Mouse (Mus musculus): ENCODE results near the gene Gabrg2. TPM values are rescaled to one million over a fixed set of nuclear protein-coding genes. Genes with fewer than 3 reads are reported as not detected.

Gabrg2 gene
- polyA plus RNA-seq, 1 experiment from 2014 or later = not detected

DNA sequence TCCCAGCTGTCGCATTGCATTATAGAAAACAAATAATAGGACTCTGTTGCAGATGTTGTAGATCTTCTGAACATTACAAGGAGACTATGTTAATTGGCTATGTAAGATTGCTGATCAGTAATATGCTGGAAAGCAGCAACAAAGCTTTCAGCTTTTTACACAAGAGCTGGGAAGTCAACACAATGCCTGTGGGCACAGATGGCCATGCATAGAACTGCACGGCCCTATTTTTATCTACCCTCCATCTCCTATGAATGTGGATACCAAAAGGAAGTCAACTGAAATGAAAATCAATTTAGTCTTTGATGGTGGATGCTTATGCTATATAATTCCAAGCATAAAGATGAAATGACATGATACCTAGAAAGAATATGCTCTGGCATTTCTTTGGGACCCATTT lies 47.1 kb downstream of the Gabrg2 start:
- Histone ChIP-seq H3K27me3 (ENCODE audit: insufficient read depth, low read length) (no peaks in the 10 kb centered on the region), H3K27ac (ENCODE audit: low read depth) (no peak overlapping the region), H3K36me3 (replicated peaks; ENCODE audit: insufficient read depth, low read length) (no peaks in the 10 kb centered on the region), H3K4me2 (ENCODE audit: low read depth, low read length) (no peak overlapping the region), H3K9me3 (ENCODE audit: low read length) (no peaks in the 10 kb centered on the region), H3K4me3 (ENCODE audit: low read depth, low read length) (no peak overlapping the region), H3K4me1 (ENCODE audit: insufficient read depth) (no peaks in the 10 kb centered on the region), H3K9ac (replicated peaks) (no peak overlapping the region)
- TF ChIP-seq CTCF (IDR thresholded peaks at IDR 0.05; ENCODE audit: low read depth) = no peak
- TF ChIP-seq EP300 (IDR thresholded peaks at IDR 0.05; ENCODE audit: low read depth) = no peak
- 72% methylated on average over 2 of the region's 2 CpGs for WGBS (ENCODE audit: insufficient replicate concordance)
- ATAC-seq (no peak), DNase-seq (no peak)

DNA sequence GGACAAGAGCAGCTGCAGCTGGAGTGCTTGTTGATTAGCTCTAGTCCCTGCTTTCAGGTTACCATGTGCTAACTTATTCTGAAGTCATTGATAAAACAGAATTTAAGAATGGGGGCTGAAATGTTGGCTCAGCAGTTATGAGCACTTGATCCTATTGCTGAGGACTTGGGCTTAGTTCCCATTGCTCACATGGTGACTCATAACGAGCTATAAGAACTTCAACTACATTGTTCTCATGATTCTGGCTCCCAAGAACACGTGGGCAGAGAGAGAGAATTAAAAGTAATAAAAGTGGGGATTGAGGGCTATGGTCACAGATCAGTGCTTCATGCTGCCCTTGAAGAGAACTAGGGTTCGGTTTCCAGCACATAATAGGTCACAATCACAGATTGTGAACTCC lies 48.8 kb downstream of the Gabrg2 start:
- Histone ChIP-seq H3K4me3 (ENCODE audit: low read depth, low read length) (no peak overlapping the region), H3K9me3 (ENCODE audit: low read length) (no peaks in the 10 kb centered on the region), H3K27me3 (ENCODE audit: insufficient read depth, low read length) (no peaks in the 10 kb centered on the region), H3K4me2 (ENCODE audit: low read depth, low read length) (no peak overlapping the region), H3K36me3 (replicated peaks; ENCODE audit: insufficient read depth, low read length) (no peaks in the 10 kb centered on the region), H3K4me1 (ENCODE audit: insufficient read depth) (no peaks in the 10 kb centered on the region), H3K9ac (replicated peaks) (no peak overlapping the region), H3K27ac (ENCODE audit: low read depth) (no peak overlapping the region)
- no peak for ATAC-seq
- 57% methylated on average over 3 of the region's 3 CpGs for WGBS (ENCODE audit: insufficient replicate concordance)
- no peak for TF ChIP-seq CTCF (IDR thresholded peaks at IDR 0.05; ENCODE audit: low read depth)
- TF ChIP-seq EP300 (IDR thresholded peaks at IDR 0.05; ENCODE audit: low read depth) = no peak
- DNase-seq = no peak

DNA sequence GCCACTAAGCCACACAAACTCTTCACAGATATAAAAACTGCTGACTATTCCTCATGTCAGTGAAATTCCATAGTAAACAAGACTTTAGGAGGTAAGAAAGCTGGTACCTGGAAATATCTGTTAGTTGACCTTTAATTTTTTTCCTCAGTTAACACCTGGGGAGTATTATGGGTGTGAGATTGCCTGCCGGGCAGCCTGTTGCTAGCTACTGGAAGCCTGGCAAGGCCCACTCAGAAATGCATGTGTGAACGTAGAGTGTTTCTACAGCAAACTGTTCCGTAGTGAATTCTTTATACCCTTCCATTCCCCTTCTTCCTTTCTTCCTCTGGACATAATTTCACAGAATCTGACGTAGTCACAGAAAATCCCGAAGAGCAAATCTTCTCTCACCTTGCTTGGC lies 55.2 kb downstream of the Gabrg2 start:
- H3K27ac ChIP-seq (ENCODE audit: low read depth) = no peak overlapping the region
- ATAC-seq (no peak), DNase-seq (no peak)
- no peak overlapping the region for H3K4me2 ChIP-seq (ENCODE audit: low read depth, low read length)
- WGBS (ENCODE audit: insufficient replicate concordance) = 79% methylated on average over 5 of the region's 5 CpGs
- no peaks in the 10 kb centered on the region for H3K27me3 ChIP-seq (ENCODE audit: insufficient read depth, low read length)
- H3K36me3 ChIP-seq (replicated peaks; ENCODE audit: insufficient read depth, low read length) = no peaks in the 10 kb centered on the region
- no peaks in the 10 kb centered on the region for H3K4me1 ChIP-seq (ENCODE audit: insufficient read depth)
- no peaks in the 10 kb centered on the region for H3K9me3 ChIP-seq (ENCODE audit: low read length)
- no peak overlapping the region for H3K9ac ChIP-seq (replicated peaks)
- no peak overlapping the region for H3K4me3 ChIP-seq (ENCODE audit: low read depth, low read length)
- TF ChIP-seq CTCF (IDR thresholded peaks at IDR 0.05; ENCODE audit: low read depth) = no peak
- TF ChIP-seq EP300 (IDR thresholded peaks at IDR 0.05; ENCODE audit: low read depth) = no peak

DNA sequence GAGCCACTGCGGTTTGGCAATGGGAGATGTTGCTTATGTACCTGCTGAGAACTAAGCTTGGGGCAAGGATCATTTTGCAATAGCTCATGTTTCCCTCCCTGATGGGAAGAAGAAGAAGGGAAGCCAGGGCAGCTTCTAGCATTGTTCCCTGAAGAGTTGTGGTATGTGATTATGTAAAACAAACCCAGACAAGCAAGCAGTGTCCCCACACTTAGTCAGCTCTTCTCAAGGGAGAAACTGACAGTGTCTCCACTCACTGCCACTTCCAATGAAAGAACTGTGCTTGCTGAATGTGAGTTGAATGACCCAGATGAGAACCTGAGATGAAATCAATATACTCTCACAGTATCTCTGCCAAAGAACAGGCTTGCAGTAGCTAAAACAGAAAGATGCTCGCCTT lies 62.7 kb downstream of the Gabrg2 start:
- H3K27ac ChIP-seq (ENCODE audit: low read depth) = no peak overlapping the region
- no peaks in the 10 kb centered on the region for H3K4me1 ChIP-seq (ENCODE audit: insufficient read depth)
- no peak overlapping the region for H3K4me3 ChIP-seq (ENCODE audit: low read depth, low read length)
- H3K27me3 ChIP-seq (ENCODE audit: insufficient read depth, low read length) = no peaks in the 10 kb centered on the region
- ATAC-seq = no peak
- H3K9ac ChIP-seq (replicated peaks) = no peak overlapping the region
- H3K36me3 ChIP-seq (replicated peaks; ENCODE audit: insufficient read depth, low read length) = no peaks in the 10 kb centered on the region
- DNase-seq = no peak
- WGBS (ENCODE audit: insufficient replicate concordance) = 51% methylated on average over 2 of the region's 2 CpGs
- TF ChIP-seq EP300 (IDR thresholded peaks at IDR 0.05; ENCODE audit: low read depth) (no peak), CTCF (IDR thresholded peaks at IDR 0.05; ENCODE audit: low read depth) (no peak)
- H3K4me2 ChIP-seq (ENCODE audit: low read depth, low read length) = no peak overlapping the region
- H3K9me3 ChIP-seq (ENCODE audit: low read length) = no peaks in the 10 kb centered on the region

DNA sequence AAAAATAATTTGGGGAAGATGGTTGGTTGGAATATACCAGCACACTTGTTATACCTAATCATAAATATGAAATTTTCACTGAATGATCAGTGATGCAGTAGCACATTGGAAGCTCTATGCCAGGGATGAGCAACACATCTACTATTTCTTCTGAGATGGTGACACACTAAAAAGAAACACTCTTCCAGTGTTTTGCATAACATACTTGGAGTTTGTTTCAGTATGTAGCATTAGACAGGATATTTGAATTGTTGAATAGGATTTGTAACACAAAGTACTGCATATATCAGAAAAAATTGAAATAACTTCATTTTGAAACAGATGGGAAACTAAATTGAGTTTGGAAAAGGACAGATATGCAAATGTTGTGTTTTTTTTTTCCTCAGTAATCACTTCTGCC lies 81.8 kb downstream of the Gabrg2 start:
- H3K4me1 ChIP-seq (ENCODE audit: insufficient read depth) = no peaks in the 10 kb centered on the region
- no peaks in the 10 kb centered on the region for H3K9me3 ChIP-seq (ENCODE audit: low read length)
- H3K27ac ChIP-seq (ENCODE audit: low read depth) = no peak overlapping the region
- no peak overlapping the region for H3K4me2 ChIP-seq (ENCODE audit: low read depth, low read length)
- no peaks in the 10 kb centered on the region for H3K27me3 ChIP-seq (ENCODE audit: insufficient read depth, low read length)
- ATAC-seq = no peak
- H3K9ac ChIP-seq (replicated peaks) = no peak overlapping the region
- H3K4me3 ChIP-seq (ENCODE audit: low read depth, low read length) = no peak overlapping the region
- no peak for DNase-seq
- no peaks in the 10 kb centered on the region for H3K36me3 ChIP-seq (replicated peaks; ENCODE audit: insufficient read depth, low read length)
- TF ChIP-seq EP300 (IDR thresholded peaks at IDR 0.05; ENCODE audit: low read depth) (no peak), CTCF (IDR thresholded peaks at IDR 0.05; ENCODE audit: low read depth) (no peak)

DNA sequence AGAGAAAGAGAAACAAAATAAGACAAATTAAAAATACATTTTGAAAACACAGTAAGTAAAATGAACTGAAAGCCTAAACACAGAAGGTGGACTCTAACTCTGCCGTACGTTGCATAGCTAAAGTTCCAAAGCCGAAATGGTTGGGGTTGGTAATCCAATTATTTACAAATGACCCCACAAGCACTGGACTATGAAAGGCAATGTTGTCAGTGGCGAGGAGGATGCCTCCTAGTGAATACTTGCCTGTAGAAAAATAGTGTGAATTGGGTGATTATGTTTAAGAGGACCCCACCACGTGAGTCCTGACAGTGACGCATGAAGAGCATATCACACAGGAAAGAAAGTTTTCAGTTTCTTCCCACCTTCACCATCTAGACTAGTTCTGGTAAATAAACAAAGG lies 86.6 kb downstream of the Gabrg2 start:
- Histone ChIP-seq H3K4me1 (ENCODE audit: insufficient read depth) (no peaks in the 10 kb centered on the region), H3K36me3 (replicated peaks; ENCODE audit: insufficient read depth, low read length) (no peaks in the 10 kb centered on the region), H3K4me3 (ENCODE audit: low read depth, low read length) (no peak overlapping the region), H3K4me2 (ENCODE audit: low read depth, low read length) (no peak overlapping the region), H3K9me3 (ENCODE audit: low read length) (no peaks in the 10 kb centered on the region), H3K9ac (replicated peaks) (no peak overlapping the region), H3K27me3 (ENCODE audit: insufficient read depth, low read length) (no peaks in the 10 kb centered on the region), H3K27ac (ENCODE audit: low read depth) (no peak overlapping the region)
- ATAC-seq = no peak
- 65% methylated on average over 6 of the region's 6 CpGs for WGBS (ENCODE audit: insufficient replicate concordance)
- no peak for TF ChIP-seq EP300 (IDR thresholded peaks at IDR 0.05; ENCODE audit: low read depth)
- no peak for TF ChIP-seq CTCF (IDR thresholded peaks at IDR 0.05; ENCODE audit: low read depth)
- DNase-seq = no peak

DNA sequence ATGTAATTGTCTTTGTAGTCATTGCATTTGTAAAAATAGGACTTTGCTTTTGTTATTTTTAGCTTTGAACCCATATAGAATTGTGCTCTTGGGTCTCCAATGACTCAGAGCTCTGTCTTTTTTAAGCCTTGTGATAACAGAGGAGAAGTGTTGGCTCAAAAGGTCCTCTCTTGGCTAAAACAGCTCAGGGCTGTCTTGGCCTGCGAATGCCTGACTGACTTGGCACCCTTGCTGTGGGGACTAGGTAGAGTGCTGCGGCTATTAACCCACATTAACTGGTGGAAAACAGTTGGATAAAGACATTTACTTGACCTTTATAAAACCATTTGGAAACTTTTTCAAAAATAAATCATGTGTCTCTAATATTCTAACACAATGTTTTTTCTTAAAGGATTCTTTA lies 97.0 kb downstream of the Gabrg2 start:
- no peaks in the 10 kb centered on the region for H3K36me3 ChIP-seq (replicated peaks; ENCODE audit: insufficient read depth, low read length)
- H3K27me3 ChIP-seq (ENCODE audit: insufficient read depth, low read length) = no peaks in the 10 kb centered on the region
- WGBS (ENCODE audit: insufficient replicate concordance) = 84% methylated on average over 2 of the region's 2 CpGs
- H3K4me2 ChIP-seq (ENCODE audit: low read depth, low read length) = no peak overlapping the region
- ATAC-seq (no peak), DNase-seq (no peak)
- no peaks in the 10 kb centered on the region for H3K4me1 ChIP-seq (ENCODE audit: insufficient read depth)
- no peaks in the 10 kb centered on the region for H3K9me3 ChIP-seq (ENCODE audit: low read length)
- TF ChIP-seq EP300 (IDR thresholded peaks at IDR 0.05; ENCODE audit: low read depth) = no peak
- no peak for TF ChIP-seq CTCF (IDR thresholded peaks at IDR 0.05; ENCODE audit: low read depth)
- H3K9ac ChIP-seq (replicated peaks) = no peak overlapping the region
- no peak overlapping the region for H3K4me3 ChIP-seq (ENCODE audit: low read depth, low read length)
- no peak overlapping the region for H3K27ac ChIP-seq (ENCODE audit: low read depth)

Other genes with a start within 250 kb of the Gabrg2 start
- gene Gabra1, start 182.1 kb upstream of the Gabrg2 start, polyA plus RNA-seq (2015; fragmentation: Nextera tagmentation; extraction: Ambion mirVana) = 0.04 and 0.12 TPM in 2 replicates

All from liver, postnatal 0 days (tissue).